Mouse (Mus musculus): ENCODE results near the gene Ppm1j. TPM values are rescaled to one million over a fixed set of nuclear protein-coding genes. Genes with fewer than 3 reads are reported as not detected.

Ppm1j gene
- total and polyA plus RNA-seq, 3 experiments: 0.54 to 2.7 TPM; not detected in 1

DNA sequence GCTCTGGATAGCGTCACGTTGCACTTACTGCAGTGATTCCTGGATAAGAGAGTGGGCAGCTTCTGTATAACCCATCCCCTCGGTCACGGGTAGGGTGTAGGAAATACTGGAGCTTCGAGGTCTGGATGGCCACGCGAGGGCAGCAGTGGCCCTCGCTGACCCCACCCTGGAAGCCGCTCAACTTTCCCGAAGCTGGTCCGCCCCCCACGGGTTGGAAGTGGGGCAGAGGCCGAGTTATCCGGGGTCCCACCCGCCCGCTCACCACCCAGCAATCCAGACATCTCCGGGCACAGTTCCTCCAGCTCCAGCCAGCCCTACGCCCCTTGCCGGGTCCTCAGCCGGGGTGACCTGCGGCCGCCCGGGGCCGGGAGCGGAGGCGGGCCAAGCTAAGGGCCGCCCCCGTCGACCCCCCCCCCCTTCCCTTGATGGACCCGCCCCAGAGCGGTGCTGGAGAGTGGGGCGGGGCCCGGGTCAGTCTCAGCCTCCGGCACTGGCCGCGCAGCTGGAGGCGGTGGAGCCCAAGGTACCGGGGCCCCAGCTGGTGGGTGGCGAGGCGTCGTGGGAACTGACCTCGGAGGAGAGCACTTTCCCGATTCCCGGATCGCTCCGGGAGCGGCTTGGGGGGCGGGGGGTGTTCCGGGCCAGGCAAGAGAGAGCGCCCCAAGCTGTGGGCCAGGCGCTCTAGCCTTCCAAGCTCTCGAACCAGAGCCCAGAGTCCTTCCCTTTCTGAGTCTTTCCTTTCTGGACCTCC, 7.9 kb downstream of the Ppm1j start:
- H3K27ac ChIP-seq (ENCODE audit: control insufficient read depth, low read depth, low read length): no peak overlapping the region

DNA sequence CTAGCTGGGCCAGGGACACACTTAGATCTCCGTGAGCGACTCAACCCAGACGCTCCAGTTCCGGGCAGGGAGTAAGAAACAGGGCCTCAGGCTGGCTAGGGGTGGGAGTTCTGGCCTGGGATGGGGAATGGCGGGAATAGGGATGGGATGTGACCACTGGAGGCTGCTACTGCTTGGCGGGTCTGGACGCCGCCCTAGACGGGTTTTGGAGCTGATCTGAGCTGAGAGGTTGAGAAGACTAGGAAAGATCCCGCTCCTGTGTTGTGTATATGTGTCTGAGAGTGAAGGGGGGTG, 8.4 kb downstream of the Ppm1j start:
- TF ChIP-seq NELFE (IDR thresholded peaks at IDR 0.05; ENCODE audit: low read depth, low read length) (no peak), JUND (IDR thresholded peaks at IDR 0.05; ENCODE audit: low read depth, low read length) (no peak), MAX (IDR thresholded peaks at IDR 0.05; ENCODE audit: low read length) (no peak), UBTF (IDR thresholded peaks at IDR 0.05; ENCODE audit: borderline replicate concordance, insufficient read depth, low read depth, low read length) (no peak), MEF2A (IDR thresholded peaks at IDR 0.05; ENCODE audit: extremely low read depth, insufficient replicate concordance, low read depth, low read length, poor library complexity, severe bottlenecking) (no peak), MAZ (IDR thresholded peaks at IDR 0.05; ENCODE audit: low read depth, low read length) (no peak), GATA1 (IDR thresholded peaks at IDR 0.05; ENCODE audit: low read depth, low read length) (no peak), POLR2AphosphoS5 (IDR thresholded peaks at IDR 0.05; ENCODE audit: borderline replicate concordance, low read depth, low read length) (no peak), CHD1 (IDR thresholded peaks at IDR 0.05; ENCODE audit: low read depth, low read length) (no peak), HCFC1 (IDR thresholded peaks at IDR 0.05; ENCODE audit: low read depth, low read length) (no peak), ETS1 (IDR thresholded peaks at IDR 0.05; ENCODE audit: low read depth, low read length) (no peak), ZMIZ1 (IDR thresholded peaks at IDR 0.05; ENCODE audit: low read depth, low read length) (no peak), NRF1 (IDR thresholded peaks at IDR 0.05; ENCODE audit: insufficient read depth, low read depth, low read length, poor library complexity, severe bottlenecking) (no peak), TBP (IDR thresholded peaks at IDR 0.05; ENCODE audit: low read depth, low read length) (no peak), MXI1 (IDR thresholded peaks at IDR 0.05; ENCODE audit: low read depth, low read length) (no peak), CHD2 (IDR thresholded peaks at IDR 0.05; ENCODE audit: low read length) (no peak)
- Histone ChIP-seq H3K36me3 (ENCODE audit: control insufficient read depth in 1 of 2, insufficient read depth in 2 of 2, low read length in 2 of 2) (peaks cover 0 to 19% of the 10 kb centered on the region in 2 experiments; a peak in 2 of 4 replicates), H3K4me3 (ENCODE audit: control insufficient read depth in 1 of 2, insufficient read depth in 1 of 2, low read depth in 2 of 2, low read length in 2 of 2) (no peak overlapping the region), H3K9me3 (replicated peaks; ENCODE audit: insufficient read depth, low read length) (no peaks in the 10 kb centered on the region), H3K9ac (ENCODE audit: control insufficient read depth, low read depth, low read length, poor library complexity, severe bottlenecking) (no peak overlapping the region), H3K27me3 (ENCODE audit: control insufficient read depth in 1 of 2, insufficient read depth in 2 of 2, low read length in 2 of 2) (no peaks in the 10 kb centered on the region), H3K79me2 (ENCODE audit: control insufficient read depth, insufficient read depth, low read length, poor library complexity) (no peaks in the 10 kb centered on the region), H3K4me1 (ENCODE audit: control insufficient read depth in 1 of 2, insufficient read depth in 2 of 2, low read length in 2 of 2) (peaks cover 12 to 13% of the 10 kb centered on the region in 2 experiments), H3K27ac (ENCODE audit: control insufficient read depth, low read depth, low read length) (no peak overlapping the region)
- no peak for DNase-seq (ENCODE audit: low read depth, low spot score)

More for the DNA sequence above, 7.9 kb downstream of the Ppm1j start:
- Histone ChIP-seq H3K79me2 (ENCODE audit: control insufficient read depth, insufficient read depth, low read length, poor library complexity) (no peaks in the 10 kb centered on the region), H3K4me3 (ENCODE audit: control insufficient read depth in 1 of 2, insufficient read depth in 1 of 2, low read depth in 2 of 2, low read length in 2 of 2) (no peak overlapping the region), H3K4me1 (ENCODE audit: control insufficient read depth in 1 of 2, insufficient read depth in 2 of 2, low read length in 2 of 2) (peaks cover 12 to 17% of the 10 kb centered on the region in 2 experiments), H3K9ac (ENCODE audit: control insufficient read depth, low read depth, low read length, poor library complexity, severe bottlenecking) (no peak overlapping the region), H3K27me3 (ENCODE audit: control insufficient read depth in 1 of 2, insufficient read depth in 2 of 2, low read length in 2 of 2) (no peaks in the 10 kb centered on the region), H3K9me3 (replicated peaks; ENCODE audit: insufficient read depth, low read length) (no peaks in the 10 kb centered on the region), H3K36me3 (ENCODE audit: control insufficient read depth in 1 of 2, insufficient read depth in 2 of 2, low read length in 2 of 2) (peaks cover 0 to 17% of the 10 kb centered on the region in 2 experiments; a peak in 2 of 4 replicates)
- DNase-seq (ENCODE audit: low read depth, low spot score): no peak
- TF ChIP-seq MYB (IDR thresholded peaks at IDR 0.05; ENCODE audit: low read depth, low read length) (no peak), CHD2 (IDR thresholded peaks at IDR 0.05; ENCODE audit: low read length) (no peak), BHLHE40 (IDR thresholded peaks at IDR 0.05; ENCODE audit: borderline replicate concordance, low read depth, low read length) (no peak), RAD21 (IDR thresholded peaks at IDR 0.05; ENCODE audit: low read depth, low read length) (no peak), MYC (IDR thresholded peaks at IDR 0.05; ENCODE audit: low read depth, low read length) (no peak), POLR2AphosphoS5 (IDR thresholded peaks at IDR 0.05; ENCODE audit: borderline replicate concordance, low read depth, low read length) (no peak)

All from MEL (cell line).